9 mouse cellular contexts compared by ENCODE assay signal in genomic region chr5:85346762-85347161, GRCm38 (mm10).
DNase-seq lines count a peak whose midpoint lies in the region; ATAC-seq lines count a peak whose summit lies in the region.
"Had no signal": no experiment of that assay in that cellular context is flagged by ENCODE, and none has a peak within 500 bp of the region (broad histone marks: within the 10 kb centered on the region; RNA-seq: fewer than 3 reads in every experiment).

No protein-coding gene starts in this region.

- intact Hi-C loops in heart, postnatal 36 days (cut with DNase I), result no loop called here

- ATAC-seq in forebrain, embryonic 15.5 days (replicated peaks), result peak; percentile 96
- ATAC-seq in hindbrain, embryonic 13.5 days (ENCODE audit: low FRiP score), result peak; percentile 83
- no peak for ATAC-seq in activated CD4-positive, CD25-positive, alpha-beta regulatory T cell, adult 4 months
- no peak for ATAC-seq in CD4-positive, CD25-positive, alpha-beta regulatory T cell, adult 4 months

- H3K9me3 ChIP-seq in forebrain, embryonic 15.5 days, result no peaks in the 10 kb centered on the region
- H3K9me3 ChIP-seq in hindbrain, embryonic 13.5 days, result no peaks in the 10 kb centered on the region

- no peak overlapping the region for H3K9ac ChIP-seq in forebrain, embryonic 15.5 days (replicated peaks)
- H3K9ac ChIP-seq in hindbrain, embryonic 13.5 days, result no peak overlapping the region

- H3K27ac ChIP-seq in forebrain, embryonic 15.5 days (replicated peaks), result peak overlapping the region; percentile 77
- H3K27ac ChIP-seq in hindbrain, embryonic 13.5 days, result no peak overlapping the region

- H3K4me1 ChIP-seq in forebrain, embryonic 15.5 days, result peaks cover 11% of the 10 kb centered on the region
- H3K4me1 ChIP-seq in hindbrain, embryonic 13.5 days (replicated peaks), result no peaks in the 10 kb centered on the region

- no peak overlapping the region for H3K4me3 ChIP-seq in forebrain, embryonic 15.5 days
- no peak overlapping the region for H3K4me3 ChIP-seq in hindbrain, embryonic 13.5 days

- no peak overlapping the region for H3K4me2 ChIP-seq in forebrain, embryonic 15.5 days (replicated peaks)
- H3K4me2 ChIP-seq in hindbrain, embryonic 13.5 days, result no peak overlapping the region

- no peaks in the 10 kb centered on the region for H3K36me3 ChIP-seq in forebrain, embryonic 15.5 days
- H3K36me3 ChIP-seq in hindbrain, embryonic 13.5 days, result no peaks in the 10 kb centered on the region

- 27% methylated on average over 3 of the region's 3 CpGs for WGBS in forebrain, embryonic 15.5 days
- WGBS in hindbrain, embryonic 13.5 days, result 50% methylated on average over 3 of the region's 3 CpGs

- peak; percentile 34 to 52 for DNase-seq in left cerebral cortex, adult 18-20 months (ENCODE audit: low spot score in 2 of 2)
- DNase-seq in retina, postnatal 1 day, result peak; percentile 3
- DNase-seq in heart, postnatal 36 days, result no peak
- DNase-seq: kidney, postnatal 25 days; lung, adult 2 months had no signal

- no peaks in the 10 kb centered on the region for H3K27me3 ChIP-seq in forebrain, embryonic 15.5 days
- no peaks in the 10 kb centered on the region for H3K27me3 ChIP-seq in hindbrain, embryonic 13.5 days

Comparison
In these comparisons a context has a peak if more than half of its experiments do, and no peak if none do; other contexts are left out.
1. ATAC-seq: peak in forebrain, embryonic 15.5 days (single experiment) and hindbrain, embryonic 13.5 days (single experiment); none in activated CD4-positive, CD25-positive, alpha-beta regulatory T cell, adult 4 months (single experiment) and CD4-positive, CD25-positive, alpha-beta regulatory T cell, adult 4 months (single experiment).
2. DNase-seq: peak in left cerebral cortex, adult 18-20 months (2 of 2) and retina, postnatal 1 day (single experiment); none in heart, postnatal 36 days (0 of 2).